Mouse (Mus musculus): ENCODE data around the gene Sspo. TPM values are rescaled to one million over a fixed set of nuclear protein-coding genes. Genes with fewer than 3 reads are reported as not detected.

Sspo gene
- polyA plus RNA-seq (2012; rRNA removed), result 1.5 and 1.8 TPM in 2 replicates

DNA sequence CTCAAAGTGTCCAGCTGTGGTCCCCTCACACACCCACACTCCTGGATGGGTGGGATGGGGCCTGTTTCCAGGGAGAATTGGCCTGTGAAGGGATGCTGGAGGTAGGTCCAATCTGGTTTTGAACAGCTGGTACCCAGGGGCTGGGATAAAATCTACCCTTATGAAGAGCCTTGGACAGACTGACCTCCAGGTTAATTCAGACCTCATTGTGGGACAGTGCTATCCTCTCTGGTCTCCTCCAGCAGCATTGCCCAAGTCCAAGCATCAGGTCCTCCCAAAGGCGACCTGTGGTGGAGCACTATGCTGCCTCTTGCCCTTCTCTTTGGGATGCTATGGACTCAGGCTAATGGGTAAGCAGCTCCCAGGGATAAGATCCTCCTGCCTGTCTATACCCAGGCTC lies at the start of gene Sspo:
Gene Sspo (plus strand): TSS at position 301 of the 400 bp plus-strand sequence.
- DNase-seq (ENCODE audit: low spot score), result no peak

DNA sequence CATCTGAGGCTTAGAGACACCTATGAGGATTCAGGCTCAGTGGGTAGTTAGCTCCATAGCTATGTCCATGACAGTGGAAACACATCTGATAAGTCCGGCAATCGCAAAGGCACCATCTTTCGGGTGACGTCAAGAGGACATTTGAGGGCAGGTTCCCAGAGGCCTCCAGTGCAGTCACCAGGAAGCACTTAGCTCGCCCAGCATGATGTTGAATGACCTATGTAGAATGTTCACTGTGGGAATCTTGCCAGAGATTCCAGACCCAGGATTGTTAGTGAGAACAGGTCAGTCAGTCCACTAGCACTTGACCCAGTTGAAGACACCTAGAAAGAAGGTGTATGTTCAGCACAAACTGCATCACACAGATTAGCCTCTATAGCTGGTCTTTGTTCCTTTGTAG lies 48.1 kb upstream of the Sspo start:
- no peak for DNase-seq (ENCODE audit: low spot score)

DNA sequence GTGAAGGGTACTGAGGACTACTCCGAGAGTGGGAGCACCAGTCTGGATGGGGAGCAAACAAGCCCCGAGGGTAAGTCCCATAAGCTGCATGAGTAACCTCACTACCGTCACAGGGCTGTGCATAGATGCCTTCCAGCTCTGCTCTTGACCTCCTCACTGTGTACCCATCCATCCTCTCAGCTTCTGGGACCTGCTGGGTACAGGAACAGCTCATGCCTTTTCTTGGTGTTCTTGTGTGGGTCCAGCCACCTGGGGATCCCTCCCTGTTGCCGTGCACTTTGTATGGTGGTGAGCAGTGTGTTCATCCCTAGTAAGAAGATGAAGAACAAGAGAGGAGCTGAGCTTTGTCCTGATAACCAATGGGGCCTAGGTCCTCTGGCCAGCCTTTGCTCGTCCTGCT lies 44.0 kb upstream of the Sspo start:
- no peak for DNase-seq (ENCODE audit: low spot score)

GRCm38 (mm10) chr6:48409726-48410343 lies 38.2 kb upstream of the Sspo start:
- no peak for DNase-seq (ENCODE audit: low spot score)

DNA sequence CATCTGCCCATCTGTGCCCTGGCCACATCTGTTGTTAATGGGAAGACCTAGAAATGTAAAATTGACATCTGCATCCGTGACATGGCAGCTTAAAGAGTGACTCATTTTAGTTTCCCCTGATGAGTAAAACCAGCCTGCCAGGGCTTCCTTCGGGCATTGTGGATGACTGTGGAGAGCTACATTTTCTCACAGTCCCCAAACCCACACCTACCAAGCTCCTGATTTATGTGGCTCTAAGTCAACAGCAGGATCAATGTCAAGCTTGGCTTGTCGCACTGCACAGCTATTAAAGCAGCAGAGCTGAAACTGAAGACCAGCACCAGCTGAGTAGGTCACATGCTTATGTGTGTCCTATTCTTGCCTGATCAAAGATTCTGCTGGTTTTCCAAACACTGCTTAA lies 37.5 kb upstream of the Sspo start:
- no peak for DNase-seq (ENCODE audit: low spot score)

DNA sequence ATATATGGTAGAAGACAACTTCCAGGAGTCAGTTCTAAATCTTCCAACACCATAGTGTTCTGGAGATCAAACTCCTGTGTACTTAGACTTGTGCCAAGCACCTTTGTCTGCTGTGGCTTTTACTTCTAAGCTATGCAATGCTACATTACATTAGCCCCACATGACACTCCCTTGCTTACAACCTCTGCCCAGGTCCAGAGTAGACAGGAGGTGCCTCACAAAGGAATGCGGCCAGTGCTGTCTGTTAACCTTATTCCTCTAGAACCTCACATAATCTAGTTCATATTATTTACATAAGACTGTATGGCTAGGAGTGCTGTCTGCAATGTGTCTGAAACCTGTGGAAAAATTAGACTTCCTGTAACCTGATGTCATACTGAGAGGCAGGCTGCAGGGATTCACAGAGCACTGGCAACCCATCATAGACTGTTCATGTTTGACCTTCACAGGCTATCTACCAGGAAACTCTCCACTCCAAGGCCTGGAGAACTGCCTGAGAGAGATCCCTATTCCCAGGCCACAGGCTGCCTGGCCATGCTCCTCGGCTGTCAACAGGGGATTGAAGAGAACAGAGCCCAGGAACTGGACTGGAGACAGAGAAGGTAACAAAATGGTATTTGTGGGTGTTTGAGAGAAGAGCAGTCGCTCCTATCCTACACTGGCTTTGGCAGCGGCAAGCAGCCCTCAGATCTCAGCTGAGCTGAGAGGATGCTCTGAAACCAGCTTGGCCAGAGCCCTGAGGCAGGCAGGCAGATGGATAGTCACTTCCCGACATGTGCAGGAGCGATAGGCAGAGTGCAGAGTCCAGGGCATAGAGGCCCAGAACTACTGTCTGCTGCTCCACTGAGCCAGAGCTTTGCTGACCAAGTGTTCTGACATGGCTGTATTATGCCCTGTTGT lies 36.6 kb upstream of the Sspo start:
- DNase-seq (ENCODE audit: low spot score), result peak; percentile 18

DNA sequence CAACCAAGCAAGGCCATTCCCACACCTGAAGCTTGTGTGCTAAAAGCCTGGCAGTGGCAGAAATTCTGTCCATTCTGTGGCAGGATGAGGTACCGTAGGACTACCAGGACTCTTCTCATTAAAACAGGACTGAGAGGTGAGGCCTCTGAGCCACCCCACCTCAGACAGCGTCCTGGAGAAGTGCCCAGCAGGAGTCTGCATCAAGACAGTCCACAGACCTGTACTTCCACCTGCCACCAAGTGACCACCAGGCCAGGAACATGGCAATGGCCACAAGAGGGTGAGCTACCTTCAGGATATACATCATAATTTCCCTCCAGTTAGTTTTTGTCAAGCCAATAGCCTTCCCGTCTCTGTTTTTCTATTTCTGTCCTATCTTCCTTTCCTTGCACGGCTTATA lies 35.9 kb upstream of the Sspo start:
- DNase-seq (ENCODE audit: low spot score), result no peak

DNA sequence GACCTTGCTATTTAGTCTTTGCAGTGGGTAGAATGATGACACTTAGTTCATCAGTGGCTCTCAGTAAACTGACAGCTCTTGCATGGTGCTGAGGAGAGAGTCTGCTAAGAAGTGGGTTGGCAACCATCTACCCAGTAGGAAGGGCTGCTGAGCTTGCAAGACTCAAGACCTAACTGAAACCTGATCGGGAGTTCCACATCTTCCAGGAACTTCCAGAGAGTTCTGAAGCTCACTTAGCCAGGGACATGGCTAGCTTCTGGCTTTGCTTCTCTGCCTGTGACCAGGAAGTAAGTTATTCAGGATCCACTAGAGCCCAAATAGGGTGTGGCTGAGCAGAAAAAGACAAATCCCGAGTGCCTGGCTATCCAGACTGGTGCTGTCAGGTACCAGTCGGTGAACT lies 35.4 kb upstream of the Sspo start:
- DNase-seq (ENCODE audit: low spot score), result no peak

- peak; percentile 23 for DNase-seq (ENCODE audit: low spot score)
These were observed 34.9 kb upstream of the Sspo start for GRCm38 (mm10) chr6:48413081-48413480.

DNA sequence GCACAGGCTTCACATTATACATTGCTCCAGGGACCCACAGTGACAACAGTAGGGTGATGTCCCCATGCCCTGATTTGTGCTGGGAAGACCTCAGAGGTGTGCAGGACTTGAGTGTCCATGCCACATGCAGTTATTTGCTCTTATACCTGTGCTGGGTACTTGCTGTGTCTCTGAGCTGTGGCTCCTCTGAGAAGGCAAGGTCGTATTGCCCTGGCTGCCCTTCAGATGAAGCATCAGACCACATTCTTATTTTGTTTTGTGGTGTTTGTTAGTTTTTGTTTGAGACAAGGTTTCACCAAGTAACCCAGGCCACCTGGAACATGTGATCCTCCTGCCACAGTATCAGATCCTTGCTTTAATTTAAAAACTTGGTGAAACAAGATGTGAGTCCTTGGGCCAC lies 33.1 kb upstream of the Sspo start:
- DNase-seq (ENCODE audit: low spot score), result peak; percentile 11

GRCm38 (mm10) chr6:48415636-48416035 lies 32.4 kb upstream of the Sspo start:
- DNase-seq (ENCODE audit: low spot score), result peak; percentile 17

- DNase-seq (ENCODE audit: low spot score), result no peak
These were observed 31.5 kb upstream of the Sspo start for GRCm38 (mm10) chr6:48416486-48416885.

DNA sequence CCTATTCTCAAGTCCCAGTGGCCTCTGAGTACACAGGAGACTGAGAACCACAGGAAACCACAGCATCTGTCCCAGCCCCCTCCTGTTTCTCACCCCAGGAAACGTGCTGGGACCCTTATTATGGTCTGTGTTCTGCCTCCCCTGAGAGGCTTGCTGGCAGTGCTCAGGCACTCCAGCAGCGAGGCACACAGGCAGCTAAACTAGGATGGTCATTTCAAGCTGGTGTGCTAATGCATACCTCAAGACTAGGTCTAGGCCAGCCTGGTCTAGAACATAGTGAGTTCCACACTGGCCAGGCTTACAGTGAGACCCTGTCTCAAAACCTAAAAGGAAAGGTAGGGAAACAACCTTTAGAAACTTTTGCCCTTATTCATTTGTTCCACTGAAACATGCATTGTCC lies 27.4 kb upstream of the Sspo start:
- DNase-seq (ENCODE audit: low spot score), result no peak

DNA sequence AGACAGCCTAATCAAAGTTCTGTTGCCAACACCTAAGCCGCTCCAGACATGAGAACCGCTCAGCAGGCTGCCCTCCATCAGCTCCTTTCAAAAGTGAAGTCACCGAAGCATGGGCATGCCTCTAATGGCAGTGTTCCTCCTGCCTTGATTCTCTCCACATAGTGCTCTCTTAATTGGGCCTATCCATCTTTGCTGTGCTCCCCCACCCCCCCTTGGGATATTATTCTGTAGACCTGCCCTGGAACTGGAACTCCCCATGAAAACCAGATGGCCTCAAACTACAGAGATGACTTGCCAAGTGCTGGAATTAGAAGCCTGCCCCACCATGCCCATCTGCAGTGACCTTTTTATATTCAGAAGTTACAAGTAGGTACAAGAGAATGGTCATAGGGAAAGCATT lies 24.7 kb upstream of the Sspo start:
- no peak for DNase-seq (ENCODE audit: low spot score)

DNA sequence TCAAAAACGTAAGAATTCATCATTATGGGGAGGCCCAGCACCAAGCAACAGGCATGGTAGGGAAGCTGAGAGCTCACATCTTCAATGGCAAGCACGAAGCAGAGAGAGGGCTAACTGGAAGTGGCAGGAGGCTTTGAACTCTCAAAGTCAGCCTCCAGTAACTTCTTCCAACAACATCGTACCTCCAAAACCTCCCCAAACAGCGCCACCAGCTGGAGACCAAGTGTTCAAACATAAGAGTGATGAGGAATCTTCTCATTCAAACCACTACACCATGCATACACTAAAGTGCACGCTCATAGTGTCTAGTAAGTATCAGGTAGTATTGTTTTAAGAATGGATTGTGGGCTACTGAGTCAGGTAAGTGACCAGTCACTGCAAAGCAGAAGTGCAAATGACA lies 24.0 kb upstream of the Sspo start:
- DNase-seq (ENCODE audit: low spot score), result no peak

DNA sequence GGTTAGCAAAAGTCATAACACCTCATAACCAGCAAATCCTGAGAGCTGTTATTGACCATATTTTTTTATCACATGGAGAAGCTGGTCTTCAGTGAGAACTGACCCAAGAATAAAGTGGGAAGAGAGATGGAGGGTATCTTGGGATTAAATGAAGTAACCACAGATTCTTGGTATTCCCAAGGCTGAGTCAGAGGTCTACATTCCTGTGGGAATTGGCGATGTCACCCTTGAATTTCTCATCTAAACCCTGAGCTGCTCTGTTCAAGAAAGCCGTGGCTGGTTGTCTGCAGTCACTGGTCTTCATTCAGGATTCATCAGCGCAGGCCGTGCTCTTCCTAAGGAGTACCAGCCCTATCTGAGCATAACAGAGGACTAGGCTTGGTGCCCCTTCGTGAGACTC lies 21.1 kb upstream of the Sspo start:
- no peak for DNase-seq (ENCODE audit: low spot score)

GRCm38 (mm10) chr6:48428769-48429557 lies 19.1 kb upstream of the Sspo start:
- no peak for DNase-seq (ENCODE audit: low spot score)

DNA sequence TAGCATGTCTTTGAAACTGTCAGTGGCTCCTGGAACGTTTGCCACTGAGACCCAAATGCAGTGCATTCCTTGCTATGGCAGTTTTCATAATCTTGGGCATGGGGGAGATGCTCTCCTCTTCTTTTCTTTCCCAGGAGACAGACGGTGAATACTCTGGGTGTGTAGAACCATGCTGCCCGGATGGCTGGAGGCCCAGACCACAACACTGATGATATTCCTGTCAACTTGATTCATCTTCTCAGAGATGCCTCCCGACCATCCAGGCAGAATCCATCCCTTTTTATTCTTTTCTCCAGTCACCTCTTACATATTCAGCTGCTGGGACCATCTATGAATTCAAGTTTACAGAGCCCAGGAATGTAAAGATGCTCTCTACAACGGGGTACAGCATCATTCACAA lies 17.3 kb upstream of the Sspo start:
- no peak for DNase-seq (ENCODE audit: low spot score)

GRCm38 (mm10) chr6:48432893-48433816 lies 14.9 kb upstream of the Sspo start:
- no peak for DNase-seq (ENCODE audit: low spot score)

DNA sequence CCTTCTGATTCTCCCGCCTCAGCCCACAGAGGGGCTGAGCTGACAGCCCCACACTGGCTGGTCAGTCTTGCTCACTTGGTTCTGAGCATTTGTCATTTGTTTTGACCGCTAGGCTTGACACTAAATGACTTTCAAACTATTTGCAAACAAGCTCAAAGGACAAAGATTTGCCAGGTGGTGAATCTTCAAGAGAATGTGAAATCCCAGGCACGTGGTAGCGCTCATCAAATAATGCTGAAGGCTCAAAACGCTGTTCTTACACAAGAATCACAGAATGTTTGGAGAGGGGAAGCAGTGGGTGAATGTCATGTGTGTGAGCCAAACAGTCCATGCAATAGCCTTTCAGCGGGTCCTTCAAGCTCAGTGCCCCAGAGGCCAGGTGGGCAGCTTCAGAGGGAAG lies 13.4 kb upstream of the Sspo start:
- no peak for DNase-seq (ENCODE audit: low spot score)

DNA sequence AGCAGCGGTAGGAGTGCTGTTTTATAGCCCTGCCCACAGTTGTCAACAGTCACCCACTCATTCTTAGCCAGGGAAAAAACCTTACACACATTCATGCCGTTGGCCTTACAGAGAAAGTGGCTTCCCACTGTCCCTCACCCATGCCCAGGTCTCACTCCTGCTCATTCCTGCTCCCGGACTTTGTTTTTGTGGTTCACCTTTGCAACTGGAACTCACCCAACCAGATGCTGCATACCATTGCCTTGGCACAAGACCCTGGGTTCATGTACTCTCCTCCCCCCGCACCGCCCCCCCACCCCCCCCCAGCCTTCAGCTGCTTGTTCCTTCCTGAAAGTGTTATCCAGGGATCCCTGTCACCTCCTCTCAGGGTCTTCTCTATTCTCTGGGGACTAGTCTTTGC lies 12.9 kb upstream of the Sspo start:
- DNase-seq (ENCODE audit: low spot score), result no peak

Measured in urinary bladder, adult 2 months (tissue).